Mouse (Mus musculus): ENCODE measurements around the gene Camk2b.

DNA sequence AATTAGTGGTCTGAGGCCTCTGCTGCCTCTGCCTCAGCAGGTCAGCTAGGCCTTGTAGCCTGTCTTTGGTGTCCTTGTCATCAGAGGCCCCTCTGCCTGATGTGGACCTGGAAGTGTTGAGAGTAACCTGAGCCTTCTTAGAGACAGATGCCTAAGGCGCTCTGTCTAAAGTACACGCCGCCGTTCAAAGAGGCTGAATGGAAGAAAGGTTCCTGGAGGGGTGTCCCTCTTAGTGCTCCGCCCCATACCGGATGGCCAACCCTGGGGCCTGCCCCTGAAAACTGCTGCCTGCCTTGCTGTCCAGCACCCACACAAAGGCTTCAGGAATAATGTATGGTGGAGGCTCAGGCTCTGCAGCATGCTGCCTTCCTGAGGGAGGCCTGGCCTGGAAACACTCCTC lies 97.9 kb downstream of the Camk2b start:
- TF ChIP-seq POLR2A (IDR thresholded peaks at IDR 0.05; ENCODE audit: low read depth, low read length) (no peak), CTCF (IDR thresholded peaks at IDR 0.05; ENCODE audit: borderline replicate concordance, insufficient read depth, low read length) (no peak)

Data from embryonic fibroblast, embryonic 13.5 days (primary cell).